Comparison of ENCODE assay signal across 8 mouse cellular contexts in the genomic region with DNA sequence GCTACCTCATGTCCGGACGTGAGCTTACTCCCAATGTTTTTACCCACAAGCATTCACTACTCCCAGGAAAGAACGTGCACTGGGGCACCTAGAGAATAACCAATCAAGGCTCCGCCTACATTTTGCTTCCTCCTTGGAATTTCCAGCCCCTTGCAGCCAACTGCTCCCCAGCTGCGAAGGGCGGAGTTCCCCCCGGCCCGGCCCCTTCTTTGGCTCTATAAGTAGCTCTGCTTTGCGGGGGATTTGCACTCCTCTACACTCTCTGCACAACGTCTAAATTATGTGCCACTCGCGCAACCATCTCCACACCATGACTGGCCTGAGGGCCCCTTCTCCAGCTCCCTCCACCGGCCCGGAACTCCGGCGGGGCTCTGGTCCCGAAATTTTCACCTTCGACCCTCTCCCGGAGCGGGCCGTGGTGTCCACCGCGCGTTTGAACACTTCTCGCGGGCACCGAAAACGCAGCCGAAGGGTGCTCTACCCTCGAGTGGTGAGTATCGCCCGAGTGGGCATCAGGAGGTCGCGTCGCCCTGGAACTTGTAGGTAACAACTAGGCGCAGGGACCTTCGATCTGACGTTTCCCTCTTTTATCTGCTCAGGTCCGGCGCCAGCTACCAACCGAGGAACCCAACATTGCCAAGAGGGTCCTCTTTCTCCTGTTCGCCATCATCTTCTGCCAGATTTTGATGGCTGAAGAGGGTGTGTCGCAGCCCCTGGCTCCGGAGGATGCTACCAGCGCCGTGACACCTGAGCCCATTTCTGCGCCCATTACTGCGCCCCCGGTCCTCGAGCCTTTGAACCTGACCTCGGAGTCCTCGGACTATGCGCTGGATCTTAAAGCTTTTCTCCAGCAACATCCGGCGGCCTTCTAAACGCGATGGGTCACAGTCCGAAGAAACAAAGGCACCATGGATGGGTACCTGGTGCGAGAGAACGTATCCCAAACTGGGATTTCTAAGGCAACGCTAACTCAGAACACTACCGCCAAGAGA. TPM values are rescaled to one million over a fixed set of nuclear protein-coding genes. Genes with fewer than 3 reads are reported as not detected.
DNase-seq lines count a peak whose midpoint lies in the region; ATAC-seq and TF ChIP-seq lines count a peak whose summit lies in the region.

A gene (plus strand): TSS at position 246 of the 992 bp plus-strand sequence.

- WGBS in intestine, embryonic 16.5 days: 1% methylated on average over 62 of the region's 62 CpGs
- WGBS in liver, adult 2 months: 3% methylated on average over 62 of the region's 62 CpGs
- under 1% methylated on average over 62 of the region's 62 CpGs for WGBS in midbrain, postnatal 0 days

- H3K36me3 ChIP-seq in intestine, embryonic 16.5 days (ENCODE audit: control insufficient read depth, insufficient read depth, low read length): no peaks in the 10 kb centered on the region
- H3K36me3 ChIP-seq in liver, adult 2 months (ENCODE audit: control insufficient read depth, insufficient read depth, low read length): no peaks in the 10 kb centered on the region
- H3K36me3 ChIP-seq in midbrain, postnatal 0 days (ENCODE audit: insufficient read depth, low read length): peaks cover 8% of the 10 kb centered on the region

- H3K4me2 ChIP-seq in intestine, embryonic 16.5 days (ENCODE audit: low read depth, low read length): peak within 1 kb of the TSS; percentile 83
- peak within 1 kb of the TSS; percentile 72 for H3K4me2 ChIP-seq in midbrain, postnatal 0 days (ENCODE audit: low read depth, low read length, poor library complexity, severe bottlenecking)

- H3K79me2 ChIP-seq in liver, adult 2 months (ENCODE audit: control insufficient read depth, insufficient read depth, low read length): no peaks in the 10 kb centered on the region

- H3K9ac ChIP-seq in intestine, embryonic 16.5 days (ENCODE audit: low read depth, low read length): peak within 1 kb of the TSS; percentile 84
- H3K9ac ChIP-seq in liver, adult 2 months (ENCODE audit: low read depth, low read length): peak within 1 kb of the TSS; percentile 73
- peak within 1 kb of the TSS; percentile 86 for H3K9ac ChIP-seq in midbrain, postnatal 0 days (replicated peaks; ENCODE audit: low read length, poor library complexity, severe bottlenecking)

- peak within 1 kb of the TSS; percentile 77 for H3K4me3 ChIP-seq in intestine, embryonic 16.5 days (ENCODE audit: low read length)
- peak within 1 kb of the TSS; percentile 79 for H3K4me3 ChIP-seq in liver, adult 2 months (ENCODE audit: insufficient read depth, low read depth, low read length)
- H3K4me3 ChIP-seq in midbrain, postnatal 0 days (ENCODE audit: low read depth, low read length): peak within 1 kb of the TSS; percentile 75

- ATAC-seq in intestine, embryonic 16.5 days: peak; percentile 64
- no peak for ATAC-seq in midbrain, postnatal 0 days (ENCODE audit: low FRiP score)

- peak within 1 kb of the TSS; percentile 87 for H3K27ac ChIP-seq in intestine, embryonic 16.5 days (ENCODE audit: low read length)
- H3K27ac ChIP-seq in liver, adult 2 months (replicated peaks; ENCODE audit: insufficient read depth, low read depth, low read length): peak within 1 kb of the TSS; percentile 78
- peak within 1 kb of the TSS; percentile 85 for H3K27ac ChIP-seq in midbrain, postnatal 0 days (ENCODE audit: low read depth, low read length)

- H3K27me3 ChIP-seq in intestine, embryonic 16.5 days (replicated peaks; ENCODE audit: control insufficient read depth, insufficient read depth, low read length): no peaks in the 10 kb centered on the region
- no peaks in the 10 kb centered on the region for H3K27me3 ChIP-seq in liver, adult 2 months (ENCODE audit: control insufficient read depth, insufficient read depth, low read length)
- peaks cover 7% of the 10 kb centered on the region for H3K27me3 ChIP-seq in midbrain, postnatal 0 days (ENCODE audit: insufficient read depth, low read length)

- no peak for TF ChIP-seq CTCF in liver, adult 2 months (IDR thresholded peaks at IDR 0.05; ENCODE audit: low read depth, low read length)
- no peak for TF ChIP-seq CTCF in midbrain, postnatal 0 days (IDR thresholded peaks at IDR 0.05)

- H3K4me1 ChIP-seq in intestine, embryonic 16.5 days (ENCODE audit: control insufficient read depth, insufficient read depth, low read length): peaks cover 25% of the 10 kb centered on the region
- H3K4me1 ChIP-seq in liver, adult 2 months (ENCODE audit: control insufficient read depth, insufficient read depth, low read length): 0 out of 2 replicates have a peak, but pooled peaks cover 6% of the 10 kb centered on the region
- H3K4me1 ChIP-seq in midbrain, postnatal 0 days (ENCODE audit: insufficient read depth, low read length): peaks cover 5% of the 10 kb centered on the region; the same call in 1 of the 2 replicates

- DNase-seq in spleen, adult 18-20 months: peak; percentile 41 to 53
- DNase-seq in spleen, adult 12 weeks (ENCODE audit: low spot score): no peak
- peak; percentile 85 for DNase-seq in embryo, embryonic 11 days
- no peak for DNase-seq in gonadal fat pad, adult 2 months (ENCODE audit: low read depth)
- DNase-seq in liver, adult 2 months (ENCODE audit: extremely low read depth, low read depth, low spot score): no peak
- DNase-seq in midbrain, postnatal 0 days (ENCODE audit: low spot score): peak; percentile 72
- DNase-seq in spleen, postnatal 4 days (ENCODE audit: low spot score in 2 of 2): peak; percentile 76 to 85

- no peaks in the 10 kb centered on the region for H3K9me3 ChIP-seq in intestine, embryonic 16.5 days (ENCODE audit: control insufficient read depth, low read length)
- H3K9me3 ChIP-seq in midbrain, postnatal 0 days (ENCODE audit: low read length): no peaks in the 10 kb centered on the region

- TF ChIP-seq POLR2A in liver, adult 2 months (IDR thresholded peaks at IDR 0.05; ENCODE audit: extremely low read depth, insufficient read depth, low read length): no peak

RNA-seq across cellular contexts. Expression of the gene that starts here (rescaled TPM):
- polyA plus RNA-seq in gonadal fat pad, adult 2 months (2012; rRNA removed): 16.8 and 19.5 TPM in 2 replicates
- polyA plus RNA-seq in intestine, embryonic 16.5 days (2015; fragmentation: Nextera tagmentation; extraction: Ambion mirVana): 16.0 and 16.2 TPM in 2 replicates
- 0.92 and 0.94 TPM in 2 replicates for total RNA-seq in liver, adult 2 months (2014; rRNA removed)
- 0.91 and 1.6 TPM in 2 replicates for polyA plus RNA-seq in liver, adult 2 months (2012; rRNA removed)
- 10.9 and 13.5 TPM in 2 replicates for total RNA-seq in midbrain, postnatal 0 days (2014; rRNA removed)
- 12.2 and 16.0 TPM in 2 replicates for polyA plus RNA-seq in midbrain, postnatal 0 days (2015; fragmentation: Nextera tagmentation; extraction: Ambion mirVana)

Comparison
In these comparisons a context has a peak if more than half of its experiments do, and no peak if none do; other contexts are left out.
1. DNase-seq: peak in spleen, adult 18-20 months (2 of 2), embryo, embryonic 11 days (single experiment), midbrain, postnatal 0 days (single experiment) and spleen, postnatal 4 days (2 of 2); none in spleen, adult 12 weeks (single experiment), gonadal fat pad, adult 2 months (single experiment) and liver, adult 2 months (single experiment).
2. Peak in every context shown above with its lines, with median percentiles within 50 percentile points of each other: H3K27ac ChIP-seq, H3K4me3 ChIP-seq and H3K9ac ChIP-seq.